Mouse (Mus musculus) MEL (cell line): ENCODE measurements around the gene Gpld1. TPM values are rescaled to one million over a fixed set of nuclear protein-coding genes. Genes with fewer than 3 reads are reported as not detected.

Source experiments
- DNase-seq: peaks from one replicate; pipeline ENCODE4 v3.0.0; 2011; ENCODE audit warnings: low read depth, low spot score
- H3K27ac ChIP-seq: 2 replicates; pipeline ENCODE4 v1.5.1; 2012; ENCODE audit warnings: low read depth, mild to moderate bottlenecking, control low read depth, low read length, moderate library complexity; ENCODE audit not compliant: control insufficient read depth
- H3K27me3 ChIP-seq, 2 experiments: fragments of 150-350 bp in 1 of 2; sonication (generic) in 1 of 2; 2 replicates each; pipeline ENCODE4 v1.6.1; 2012; ENCODE audit warnings: low read length in 2 of 2, mild to moderate bottlenecking in 2 of 2, improper control_type of control experiment in 1 of 2, moderate library complexity in 1 of 2; ENCODE audit not compliant: insufficient read depth in 2 of 2, control insufficient read depth in 1 of 2
- H3K36me3 ChIP-seq, 2 experiments: 2 replicates each; pipeline ENCODE4 v1.6.1; 2012 to 2014; ENCODE audit warnings: low read length in 2 of 2, improper control_type of control experiment in 1 of 2, inconsistent platforms in 1 of 2, mild to moderate bottlenecking in 1 of 2; ENCODE audit not compliant: insufficient read depth in 2 of 2, control insufficient read depth in 1 of 2
- H3K4me1 ChIP-seq, 2 experiments: fragments of 150-350 bp in 1 of 2; sonication (generic) in 1 of 2; 2 replicates each; pipeline ENCODE4 v1.6.1; 2012; ENCODE audit warnings: low read length in 2 of 2, improper control_type of control experiment in 1 of 2, mild to moderate bottlenecking in 1 of 2; ENCODE audit not compliant: insufficient read depth in 2 of 2, control insufficient read depth in 1 of 2
- H3K4me3 ChIP-seq, 2 experiments: fragments of 150-350 bp in 1 of 2; sonication (generic) in 1 of 2; 2 replicates each; pipeline ENCODE4 v1.5.1; 2012; ENCODE audit warnings: low read depth in 2 of 2, low read length in 2 of 2, mild to moderate bottlenecking in 2 of 2, moderate library complexity in 2 of 2, control low read depth in 1 of 2, improper control_type of control experiment in 1 of 2; ENCODE audit not compliant: control insufficient read depth in 1 of 2, insufficient read depth in 1 of 2
- H3K79me2 ChIP-seq: 2 replicates; pipeline ENCODE4 v1.6.1; 2012; ENCODE audit warnings: mild to moderate bottlenecking, low read length, moderate library complexity; ENCODE audit not compliant: control insufficient read depth, poor library complexity, insufficient read depth
- H3K9ac ChIP-seq: 2 replicates; pipeline ENCODE4 v1.6.1; 2012; ENCODE audit warnings: low read depth, mild to moderate bottlenecking, control low read depth, low read length, moderate library complexity; ENCODE audit not compliant: control insufficient read depth, poor library complexity, severe bottlenecking
- H3K9me3 ChIP-seq: fragments of 150-350 bp; sonication (generic); replicated peaks from 2 replicates; pipeline ENCODE4 v1.6.1; 2012; ENCODE audit warnings: mild to moderate bottlenecking, low read length, improper control_type of control experiment, moderate library complexity; ENCODE audit not compliant: insufficient read depth
- CTCF ChIP-seq, 3 experiments: IDR thresholded peaks in 2 of 3; conservative IDR thresholded peaks in 1 of 3; 2 replicates each; pipeline ENCODE4 v1.5.1; 2011 to 2012; ENCODE audit warnings: low read length in 3 of 3, low read depth in 2 of 3, mild to moderate bottlenecking in 2 of 3, improper control_type of control experiment in 1 of 3, inconsistent platforms in 1 of 3, mixed read lengths in 1 of 3, moderate library complexity in 1 of 3; ENCODE audit not compliant: control insufficient read depth in 1 of 3, insufficient read depth in 1 of 3, poor library complexity in 1 of 3, severe bottlenecking in 1 of 3
- E2F4 ChIP-seq: IDR thresholded peaks from 2 replicates; pipeline ENCODE4 v1.6.1; 2011; ENCODE audit warnings: low read depth, low read length, improper control_type of control experiment, borderline replicate concordance
- ELF1 ChIP-seq: IDR thresholded peaks from 2 replicates; pipeline ENCODE4 v1.6.1; 2014; ENCODE audit warnings: low read depth, mild to moderate bottlenecking, inconsistent platforms, low read length, improper control_type of control experiment, moderate library complexity
- EP300 ChIP-seq, 2 experiments: IDR thresholded peaks; 2 replicates each; pipeline ENCODE4 v1.6.1; 2011; ENCODE audit warnings: improper control_type of control experiment in 2 of 2, low read length in 2 of 2, low read depth in 1 of 2, mild to moderate bottlenecking in 1 of 2
- ETS1 ChIP-seq: IDR thresholded peaks from 2 replicates; pipeline ENCODE4 v1.6.1; 2012; ENCODE audit warnings: low read depth, mild to moderate bottlenecking, inconsistent platforms, low read length, improper control_type of control experiment, moderate library complexity
- GATA1 ChIP-seq: IDR thresholded peaks from 2 replicates; pipeline ENCODE4 v1.6.1; 2011; ENCODE audit warnings: low read depth, low read length, improper control_type of control experiment
- MEF2A ChIP-seq: IDR thresholded peaks from 2 replicates; pipeline ENCODE4 v1.6.1; 2014; ENCODE audit warnings: low read depth, mild to moderate bottlenecking, inconsistent platforms, low read length, improper control_type of control experiment; ENCODE audit not compliant: poor library complexity, insufficient replicate concordance, severe bottlenecking; ENCODE audit errors: extremely low read depth
- POLR2A ChIP-seq, 2 experiments: IDR thresholded peaks; 2 replicates each; pipeline ENCODE4 v1.6.1; 2011 to 2012; ENCODE audit warnings: low read length in 2 of 2, mild to moderate bottlenecking in 2 of 2, control low read depth in 1 of 2, improper control_type of control experiment in 1 of 2, low read depth in 1 of 2, moderate library complexity in 1 of 2; ENCODE audit not compliant: control insufficient read depth in 1 of 2, insufficient read depth in 1 of 2, poor library complexity in 1 of 2
- RAD21 ChIP-seq: IDR thresholded peaks from 2 replicates; pipeline ENCODE4 v1.6.1; 2011; ENCODE audit warnings: mild to moderate bottlenecking, low read depth, low read length, improper control_type of control experiment
- SIN3A ChIP-seq: IDR thresholded peaks from 2 replicates; pipeline ENCODE4 v1.6.1; 2012; ENCODE audit warnings: low read length, improper control_type of control experiment, inconsistent platforms
- SMC3 ChIP-seq: IDR thresholded peaks from 2 replicates; pipeline ENCODE4 v1.6.1; 2011; ENCODE audit warnings: low read depth, low read length, improper control_type of control experiment
- TAL1 ChIP-seq: IDR thresholded peaks from 2 replicates; pipeline ENCODE4 v1.6.1; 2012; ENCODE audit warnings: mild to moderate bottlenecking, inconsistent platforms, low read length, moderate library complexity, mixed read lengths
- TBP ChIP-seq: IDR thresholded peaks from 2 replicates; pipeline ENCODE4 v1.8.0; 2011; ENCODE audit warnings: low read depth, low read length, improper control_type of control experiment
- USF2 ChIP-seq, 2 experiments: IDR thresholded peaks; 2 replicates each; pipeline ENCODE4 v1.6.1; 2011 to 2012; ENCODE audit warnings: improper control_type of control experiment in 2 of 2, low read length in 2 of 2, borderline replicate concordance in 1 of 2, inconsistent platforms in 1 of 2, low read depth in 1 of 2, mild to moderate bottlenecking in 1 of 2; ENCODE audit not compliant: insufficient read depth in 1 of 2
- ZKSCAN1 ChIP-seq: IDR thresholded peaks from 2 replicates; pipeline ENCODE4 v1.6.1; 2012; ENCODE audit warnings: low read depth, mild to moderate bottlenecking, inconsistent platforms, low read length, improper control_type of control experiment, moderate library complexity
- ZMIZ1 ChIP-seq: IDR thresholded peaks from 2 replicates; pipeline ENCODE4 v1.6.1; 2012; ENCODE audit warnings: low read depth, mild to moderate bottlenecking, inconsistent platforms, low read length, improper control_type of control experiment, moderate library complexity
- polyA plus RNA-seq, 2 experiments: library from polyadenylated mRNA; stranded (reverse) in 1 of 2; unstranded in 1 of 2; fragments of >175 nt in 1 of 2; fragments of >200 nt in 1 of 2; gene quantifications; 2 replicates each; pipeline versions ENCODE4 v1.2.1 to v1.2.4; 2012; ENCODE audit warnings: low replicate concordance in 2 of 2, low read depth in 1 of 2; ENCODE audit not compliant: insufficient read length in 2 of 2, insufficient read depth in 1 of 2, missing spikeins in 1 of 2
- total RNA-seq: library from RNA; depleted of rRNA; stranded (reverse); fragments of 300-350 nt; gene quantifications from 2 replicates; pipeline ENCODE4 v1.2.3, GENCODE M21; 2012

The Gpld1 gene
- total and polyA plus RNA-seq, 3 experiments, result 0.03 to 0.92 TPM; not detected in 1

GRCm38 (mm10) chr13:25002965-25003364 lies 60.0 kb downstream of the Gpld1 start:
- Histone ChIP-seq H3K9ac (no peak overlapping the region), H3K79me2 (no peaks in the 10 kb centered on the region), H3K4me3 (no peak overlapping the region), H3K4me1 (no peaks in the 10 kb centered on the region), H3K36me3 (peaks cover 0 to 8% of the 10 kb centered on the region in 2 experiments; a peak in 2 of 4 replicates), H3K9me3 (no peaks in the 10 kb centered on the region), H3K27ac (no peak overlapping the region), H3K27me3 (no peaks in the 10 kb centered on the region)
- no peak for TF ChIP-seq TAL1
- TF ChIP-seq CTCF (IDR thresholded peaks at IDR 0.05 in 2 of 3, conservative IDR thresholded peaks at IDR 0.05 in 1 of 3; ENCODE audit: control insufficient read depth in 1 of 3, insufficient read depth in 1 of 3, low read depth in 2 of 3, low read length in 3 of 3, poor library complexity in 1 of 3, severe bottlenecking in 1 of 3), result peak in 2 of 3 experiments; percentile 39 to 56; a peak in 4 of 6 replicates
- TF ChIP-seq RAD21, result peak; percentile 43
- TF ChIP-seq SMC3, result 0 out of 2 replicates have a peak, but pooled peaks have one; percentile 16
- no peak for TF ChIP-seq USF2 (IDR thresholded peaks at IDR 0.05; ENCODE audit: borderline replicate concordance in 1 of 2, insufficient read depth in 1 of 2, low read depth in 1 of 2, low read length in 2 of 2)
- peak; percentile 47 for DNase-seq

DNA sequence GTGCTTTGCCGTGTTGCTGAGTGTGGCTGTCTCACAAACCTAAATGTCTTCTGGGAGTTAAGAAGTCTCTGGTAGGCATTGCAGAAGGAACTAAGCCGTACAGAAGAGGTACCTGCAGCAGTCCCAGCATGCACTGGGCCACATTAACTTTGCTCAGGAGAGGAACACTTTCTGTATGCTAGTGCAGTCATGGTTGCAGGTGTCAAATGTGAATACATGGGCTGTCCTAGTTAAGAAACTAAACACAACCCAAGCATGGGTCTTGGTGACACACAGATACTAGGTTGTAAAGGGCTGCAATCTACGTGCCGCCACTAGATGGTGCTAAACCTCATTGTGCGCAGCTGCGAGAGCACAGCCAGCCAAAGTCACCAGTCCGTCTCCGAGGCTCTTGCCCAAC lies 64.2 kb downstream of the Gpld1 start:
- Histone ChIP-seq H3K36me3 (peaks cover 0 to 2% of the 10 kb centered on the region in 2 experiments; a peak in 1 of 4 replicates), H3K27me3 (no peaks in the 10 kb centered on the region), H3K9me3 (no peaks in the 10 kb centered on the region), H3K4me1 (no peaks in the 10 kb centered on the region), H3K4me3 (no peak overlapping the region), H3K27ac (no peak overlapping the region), H3K9ac (no peak overlapping the region), H3K79me2 (no peaks in the 10 kb centered on the region)
- TF ChIP-seq CTCF (IDR thresholded peaks at IDR 0.05 in 2 of 3, conservative IDR thresholded peaks at IDR 0.05 in 1 of 3; ENCODE audit: control insufficient read depth in 1 of 3, insufficient read depth in 1 of 3, low read depth in 2 of 3, low read length in 3 of 3, poor library complexity in 1 of 3, severe bottlenecking in 1 of 3), result peak; percentile 9 to 59 (median 30); a peak in 4 of 6 replicates
- no peak for TF ChIP-seq USF2 (IDR thresholded peaks at IDR 0.05; ENCODE audit: borderline replicate concordance in 1 of 2, insufficient read depth in 1 of 2, low read depth in 1 of 2, low read length in 2 of 2)
- TF ChIP-seq ZMIZ1, result no peak
- peak; percentile 28 for DNase-seq

GRCm38 (mm10) chr13:25018316-25018715 lies 75.4 kb downstream of the Gpld1 start:
- Histone ChIP-seq H3K9me3 (no peaks in the 10 kb centered on the region), H3K4me1 (peaks cover 3 to 20% of the 10 kb centered on the region in 2 experiments; a peak in 3 of 4 replicates), H3K9ac (no peak overlapping the region), H3K27me3 (no peaks in the 10 kb centered on the region), H3K79me2 (peaks cover 25% of the 10 kb centered on the region), H3K27ac (no peak overlapping the region), H3K36me3 (peaks cover 2 to 19% of the 10 kb centered on the region in 2 experiments), H3K4me3 (no peak overlapping the region)
- no peak for DNase-seq
- no peak for TF ChIP-seq TBP
- no peak for TF ChIP-seq SIN3A
- no peak for TF ChIP-seq EP300 (IDR thresholded peaks at IDR 0.05; ENCODE audit: low read depth in 1 of 2, low read length in 2 of 2)
- TF ChIP-seq POLR2A (IDR thresholded peaks at IDR 0.05; ENCODE audit: control insufficient read depth in 1 of 2, insufficient read depth in 1 of 2, low read depth in 1 of 2, low read length in 2 of 2, poor library complexity in 1 of 2), result no peak
- TF ChIP-seq ZKSCAN1, result no peak
- no peak for TF ChIP-seq E2F4
- TF ChIP-seq ETS1, result no peak
- TF ChIP-seq GATA1, result no peak
- TF ChIP-seq MEF2A, result no peak
- no peak for TF ChIP-seq SMC3
- TF ChIP-seq ELF1, result no peak
